Mouse (Mus musculus) lung, postnatal 36 days (tissue): ENCODE measurements around the gene Stat5a.

Experiments
- DNase-seq: peaks from one replicate; pipeline ENCODE4 v3.0.0; 2022; ENCODE audit warnings: mixed read lengths

Gene Stat5a

GRCm38 (mm10) chr11:100838894-100839293 lies 20.3 kb upstream of the Stat5a start:
- no peak for DNase-seq

- DNase-seq, result no peak
These were observed 19.6 kb upstream of the Stat5a start for GRCm38 (mm10) chr11:100839523-100839922.

- DNase-seq, result peak; percentile 75
These were observed 18.3 kb upstream of the Stat5a start for GRCm38 (mm10) chr11:100840866-100841265.

- DNase-seq, result no peak
These were observed 17.1 kb upstream of the Stat5a start for GRCm38 (mm10) chr11:100842025-100842424.

GRCm38 (mm10) chr11:100843070-100843669 lies 16.0 kb upstream of the Stat5a start:
- no peak for DNase-seq

GRCm38 (mm10) chr11:100844121-100844520 lies 15.0 kb upstream of the Stat5a start:
- no peak for DNase-seq

- DNase-seq, result no peak
These were observed 13.4 kb upstream of the Stat5a start for GRCm38 (mm10) chr11:100845793-100846192.

- DNase-seq, result no peak
These were observed 11.6 kb upstream of the Stat5a start for GRCm38 (mm10) chr11:100847572-100847971.

GRCm38 (mm10) chr11:100848080-100848479 lies 11.1 kb upstream of the Stat5a start:
- no peak for DNase-seq

- no peak for DNase-seq
These were observed 10.3 kb upstream of the Stat5a start for GRCm38 (mm10) chr11:100848789-100849379.

- DNase-seq, result no peak
These were observed 9.6 kb upstream of the Stat5a start for GRCm38 (mm10) chr11:100849456-100850037.

- DNase-seq, result peak; percentile 85
These were observed 8.9 kb upstream of the Stat5a start, which contains the start of gene Stat5b for GRCm38 (mm10) chr11:100850038-100850777. TSS of gene Stat5b (minus strand) at chr11:100850724.

GRCm38 (mm10) chr11:100850778-100851528 lies 8.2 kb upstream of the Stat5a start:
- peak; percentile 78 for DNase-seq

- no peak for DNase-seq
These were observed 7.1 kb upstream of the Stat5a start for GRCm38 (mm10) chr11:100852088-100852487.

GRCm38 (mm10) chr11:100853018-100853417 lies 6.1 kb upstream of the Stat5a start:
- DNase-seq, result no peak

GRCm38 (mm10) chr11:100854268-100854667 lies 4.9 kb upstream of the Stat5a start:
- no peak for DNase-seq

- no peak for DNase-seq
These were observed 4.0 kb upstream of the Stat5a start for GRCm38 (mm10) chr11:100855178-100855577.

GRCm38 (mm10) chr11:100857960-100858359 lies 1.2 kb upstream of the Stat5a start:
- DNase-seq, result no peak

GRCm38 (mm10) chr11:100859579-100860075 lies 476 bp downstream of the Stat5a start:
- no peak for DNase-seq

- DNase-seq, result peak; percentile 94
These were observed 1.3 kb downstream of the Stat5a start for GRCm38 (mm10) chr11:100860198-100861048.

- DNase-seq, result no peak
These were observed 2.2 kb downstream of the Stat5a start for GRCm38 (mm10) chr11:100861335-100861734.

- DNase-seq, result no peak
These were observed 2.7 kb downstream of the Stat5a start for GRCm38 (mm10) chr11:100861836-100862235.
